Mouse (Mus musculus): Measurements from ENCODE around the gene 4833427G06Rik. TPM values are rescaled to one million over a fixed set of nuclear protein-coding genes. Genes with fewer than 3 reads are reported as not detected.

Gene 4833427G06Rik
- polyA plus RNA-seq, 1 experiment from 2014 or later = not detected

DNA sequence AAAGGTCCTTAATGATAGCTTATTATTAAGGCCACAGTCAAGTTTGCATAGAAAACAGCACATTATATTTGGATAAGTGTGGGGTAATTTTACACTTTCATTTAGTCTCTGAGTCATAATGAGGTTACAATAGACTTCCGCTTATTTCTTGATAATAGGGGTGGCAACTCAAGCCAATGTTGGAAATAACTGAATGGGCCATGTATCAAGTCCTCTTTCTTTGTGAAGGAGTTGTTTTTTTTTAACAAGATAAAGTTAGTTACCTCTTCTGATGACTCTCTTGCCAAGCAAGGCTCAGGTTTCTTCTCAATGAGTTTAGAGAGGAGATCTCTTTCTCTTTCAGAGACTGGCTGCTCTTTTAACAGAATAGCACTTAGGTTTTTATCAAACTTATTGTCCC is 36.4 kb upstream of the 4833427G06Rik start:
- Histone ChIP-seq H3K4me2 (no peak overlapping the region), H3K36me3 (ENCODE audit: insufficient read depth) (no peaks in the 10 kb centered on the region), H3K9ac (no peak overlapping the region), H3K4me3 (ENCODE audit: low read depth, low read length) (no peak overlapping the region), H3K27me3 (ENCODE audit: insufficient read depth, low read length) (no peaks in the 10 kb centered on the region), H3K9me3 (ENCODE audit: low read depth, low read length) (no peaks in the 10 kb centered on the region), H3K4me1 (ENCODE audit: insufficient read depth) (no peaks in the 10 kb centered on the region), H3K27ac (ENCODE audit: low read depth) (no peak overlapping the region)
- ATAC-seq (ENCODE audit: insufficient read depth) = no peak
- TF ChIP-seq CTCF (IDR thresholded peaks at IDR 0.05; ENCODE audit: low read depth) = no peak
- WGBS = 87% methylated on average over 1 of the region's 1 CpGs
- DNase-seq = no peak

DNA sequence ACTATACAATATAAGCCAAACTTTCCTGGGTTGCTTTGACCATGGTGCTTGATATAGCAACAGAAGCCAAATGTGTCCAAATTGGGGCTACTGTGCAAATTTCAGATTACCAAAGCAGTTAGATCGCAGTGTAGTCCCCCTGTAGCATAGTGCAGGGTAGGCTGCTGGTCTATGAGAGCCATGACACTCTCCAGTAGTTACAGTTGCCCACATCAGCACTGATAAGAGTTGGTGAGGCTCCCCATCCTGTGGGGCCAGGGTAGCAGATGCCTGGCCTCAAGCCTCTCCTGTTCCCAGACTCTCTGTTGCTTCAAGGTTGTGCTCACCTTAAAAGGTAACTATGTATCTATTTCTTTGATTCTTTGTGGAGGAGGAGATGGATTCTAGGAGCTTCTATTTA is 36.0 kb upstream of the 4833427G06Rik start:
- H3K36me3 ChIP-seq (ENCODE audit: insufficient read depth) = no peaks in the 10 kb centered on the region
- no peak for DNase-seq
- 85% methylated on average over 1 of the region's 1 CpGs for WGBS
- no peak overlapping the region for H3K4me2 ChIP-seq
- H3K27me3 ChIP-seq (ENCODE audit: insufficient read depth, low read length) = no peaks in the 10 kb centered on the region
- no peak overlapping the region for H3K4me3 ChIP-seq (ENCODE audit: low read depth, low read length)
- no peaks in the 10 kb centered on the region for H3K4me1 ChIP-seq (ENCODE audit: insufficient read depth)
- no peak overlapping the region for H3K9ac ChIP-seq
- TF ChIP-seq CTCF (IDR thresholded peaks at IDR 0.05; ENCODE audit: low read depth) = no peak
- H3K9me3 ChIP-seq (ENCODE audit: low read depth, low read length) = no peaks in the 10 kb centered on the region
- H3K27ac ChIP-seq (ENCODE audit: low read depth) = no peak overlapping the region
- no peak for ATAC-seq (ENCODE audit: insufficient read depth)

DNA sequence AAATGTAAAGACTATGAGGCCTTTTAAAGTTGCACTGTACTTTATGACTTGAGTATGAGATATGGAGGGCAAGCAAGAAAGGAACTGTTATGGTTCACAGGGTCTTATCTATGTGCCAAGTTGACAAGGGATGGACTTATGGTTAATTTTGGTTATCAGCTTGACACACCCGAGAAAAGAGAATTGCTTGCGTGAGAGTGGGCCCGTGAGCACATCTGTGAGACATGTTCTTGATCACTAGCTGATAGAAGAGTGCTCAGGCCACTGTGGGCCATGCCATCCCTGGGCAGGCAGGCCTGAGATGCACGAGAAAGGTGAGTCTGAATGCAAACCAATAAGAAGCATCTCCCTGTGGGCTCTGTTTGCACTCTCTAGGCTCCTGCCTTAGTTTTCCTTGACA is 35.6 kb upstream of the 4833427G06Rik start:
- Histone ChIP-seq H3K4me3 (ENCODE audit: low read depth, low read length) (no peak overlapping the region), H3K9me3 (ENCODE audit: low read depth, low read length) (no peaks in the 10 kb centered on the region), H3K27ac (ENCODE audit: low read depth) (no peak overlapping the region), H3K9ac (no peak overlapping the region), H3K27me3 (ENCODE audit: insufficient read depth, low read length) (no peaks in the 10 kb centered on the region), H3K36me3 (ENCODE audit: insufficient read depth) (no peaks in the 10 kb centered on the region), H3K4me1 (ENCODE audit: insufficient read depth) (no peaks in the 10 kb centered on the region), H3K4me2 (no peak overlapping the region)
- no peak for TF ChIP-seq CTCF (IDR thresholded peaks at IDR 0.05; ENCODE audit: low read depth)
- WGBS = 73% methylated on average over 4 of the region's 4 CpGs
- DNase-seq (no peak), ATAC-seq (ENCODE audit: insufficient read depth) (no peak)

DNA sequence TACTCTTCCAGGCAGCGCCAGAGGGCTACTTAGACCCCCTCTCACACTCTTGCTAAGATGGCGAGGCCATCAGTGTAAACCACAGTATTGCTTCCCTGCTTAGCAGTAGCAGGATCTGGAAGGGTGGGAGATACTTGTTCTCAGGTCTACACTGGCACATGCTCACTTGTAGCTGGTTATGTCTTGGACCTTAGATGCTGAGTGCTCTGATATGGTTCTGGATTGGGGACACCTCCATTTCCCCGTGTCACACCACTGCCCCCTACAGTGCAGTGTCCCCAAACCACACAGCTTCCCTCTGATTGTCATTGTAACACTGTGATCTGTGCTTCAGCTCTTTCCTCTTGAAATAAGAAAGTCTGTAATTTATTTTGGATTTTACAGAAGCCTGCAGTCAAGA is 35.1 kb upstream of the 4833427G06Rik start:
- DNase-seq = peak; percentile 54
- H3K27ac ChIP-seq (ENCODE audit: low read depth) = no peak overlapping the region
- no peak overlapping the region for H3K9ac ChIP-seq
- TF ChIP-seq CTCF (IDR thresholded peaks at IDR 0.05; ENCODE audit: low read depth) = peak; percentile 74
- ATAC-seq (ENCODE audit: insufficient read depth) = no peak
- no peaks in the 10 kb centered on the region for H3K9me3 ChIP-seq (ENCODE audit: low read depth, low read length)
- no peak overlapping the region for H3K4me3 ChIP-seq (ENCODE audit: low read depth, low read length)
- 63% methylated on average over 3 of the region's 3 CpGs for WGBS
- no peaks in the 10 kb centered on the region for H3K27me3 ChIP-seq (ENCODE audit: insufficient read depth, low read length)
- H3K36me3 ChIP-seq (ENCODE audit: insufficient read depth) = no peaks in the 10 kb centered on the region
- no peaks in the 10 kb centered on the region for H3K4me1 ChIP-seq (ENCODE audit: insufficient read depth)
- no peak overlapping the region for H3K4me2 ChIP-seq

DNA sequence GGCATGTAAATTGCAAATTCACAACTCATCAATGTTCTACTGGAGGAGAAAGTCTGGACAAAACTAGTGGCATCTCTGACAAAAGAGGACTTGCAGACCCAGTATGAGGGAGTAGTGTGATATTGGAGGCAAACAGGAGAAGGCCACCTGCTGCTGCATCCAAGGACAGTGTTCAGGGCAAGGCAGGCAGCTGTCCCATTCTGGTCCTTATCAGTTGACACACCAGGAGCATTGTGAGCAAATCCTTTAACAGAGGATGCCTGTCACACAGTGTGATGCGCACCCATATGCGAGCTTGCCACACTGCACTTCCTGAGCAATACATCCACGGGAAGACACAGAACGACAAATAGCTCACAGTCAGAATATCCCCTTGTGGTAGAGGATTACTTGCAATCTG is 12.9 kb upstream of the 4833427G06Rik start:
- Histone ChIP-seq H3K4me2 (no peak overlapping the region), H3K27me3 (ENCODE audit: insufficient read depth, low read length) (no peaks in the 10 kb centered on the region), H3K36me3 (ENCODE audit: insufficient read depth) (no peaks in the 10 kb centered on the region), H3K9me3 (ENCODE audit: low read depth, low read length) (no peaks in the 10 kb centered on the region), H3K4me3 (ENCODE audit: low read depth, low read length) (no peak overlapping the region), H3K27ac (ENCODE audit: low read depth) (no peak overlapping the region), H3K4me1 (ENCODE audit: insufficient read depth) (no peaks in the 10 kb centered on the region), H3K9ac (no peak overlapping the region)
- DNase-seq = no peak
- no peak for ATAC-seq (ENCODE audit: insufficient read depth)
- TF ChIP-seq CTCF (IDR thresholded peaks at IDR 0.05; ENCODE audit: low read depth) = no peak
- WGBS = 72% methylated on average over 4 of the region's 4 CpGs

DNA sequence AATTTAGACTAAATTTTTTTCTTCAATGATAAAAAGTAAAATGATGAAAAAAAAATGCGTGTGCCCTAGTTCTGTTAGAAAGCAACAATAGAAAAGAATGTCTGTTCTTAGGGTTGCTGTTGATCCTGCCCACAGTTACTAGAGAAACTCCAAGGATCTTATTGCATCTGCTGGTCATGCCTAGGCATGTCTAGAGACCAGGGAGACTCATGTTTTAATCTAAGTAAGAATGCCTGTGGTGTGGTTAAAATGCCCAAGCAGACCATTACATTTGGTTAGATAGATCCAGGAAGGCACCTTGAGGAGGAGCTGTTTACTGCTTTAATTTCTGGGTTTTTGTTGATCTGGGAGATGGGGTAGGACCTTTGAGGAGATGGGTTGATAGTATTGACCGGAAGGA is 3.9 kb upstream of the 4833427G06Rik start:
- no peak for ATAC-seq (ENCODE audit: insufficient read depth)

DNA sequence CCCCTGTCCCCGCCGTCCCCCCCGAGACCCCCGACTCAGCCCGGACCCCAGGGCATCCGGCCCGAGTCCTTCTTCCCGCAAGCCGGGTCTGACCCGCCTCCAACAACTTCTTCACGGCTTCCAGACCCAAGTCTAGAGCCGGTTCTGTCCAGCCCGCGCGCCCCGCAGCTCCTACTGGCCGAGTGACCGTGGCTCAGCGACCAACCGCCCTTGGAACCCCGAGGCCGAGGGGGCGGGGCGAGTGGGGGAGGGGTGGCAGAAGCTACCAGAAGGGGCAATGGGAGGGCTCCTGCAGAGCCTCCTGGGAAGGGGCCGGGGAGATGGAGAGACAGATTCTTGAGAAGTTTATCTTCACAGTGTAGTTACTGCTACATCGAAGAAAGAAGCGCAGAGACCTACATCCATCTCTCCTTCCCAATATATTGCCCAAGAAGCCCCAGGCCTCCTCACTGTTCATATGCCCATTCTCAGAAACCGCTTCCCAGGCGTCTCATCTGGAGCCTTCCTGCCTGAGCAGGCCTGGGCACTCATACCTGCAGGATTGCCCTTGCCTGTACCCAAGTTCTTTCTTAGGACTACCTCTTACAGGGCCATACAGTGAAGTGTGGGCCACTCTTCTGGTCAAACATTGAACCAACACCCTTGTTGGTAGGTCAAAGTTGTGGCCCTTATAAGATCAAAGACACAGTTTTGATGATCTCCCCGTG is 2.1 kb upstream of the 4833427G06Rik start:
- H3K9ac ChIP-seq = peak overlapping the region; percentile 66
- WGBS = 12% methylated on average over 30 of the region's 30 CpGs
- no peaks in the 10 kb centered on the region; the same call in 1 of the 2 replicates for H3K4me1 ChIP-seq (ENCODE audit: insufficient read depth)
- no peak overlapping the region for H3K27ac ChIP-seq (ENCODE audit: low read depth)
- peak; percentile 67 for DNase-seq
- no peak for TF ChIP-seq CTCF (IDR thresholded peaks at IDR 0.05; ENCODE audit: low read depth)
- H3K9me3 ChIP-seq (ENCODE audit: low read depth, low read length) = no peaks in the 10 kb centered on the region
- H3K4me2 ChIP-seq = peak overlapping the region; percentile 99
- ATAC-seq (ENCODE audit: insufficient read depth) = peak; percentile 73
- H3K36me3 ChIP-seq (ENCODE audit: insufficient read depth) = no peaks in the 10 kb centered on the region
- peak overlapping the region; percentile 56 for H3K4me3 ChIP-seq (ENCODE audit: low read depth, low read length)
- H3K27me3 ChIP-seq (ENCODE audit: insufficient read depth, low read length) = peaks cover 8% of the 10 kb centered on the region; the same call in 1 of the 2 replicates

More for the DNA sequence above, 3.9 kb upstream of the 4833427G06Rik start:
- Histone ChIP-seq H3K4me2 (no peak overlapping the region), H3K9me3 (ENCODE audit: low read depth, low read length) (no peaks in the 10 kb centered on the region), H3K4me1 (ENCODE audit: insufficient read depth) (no peaks in the 10 kb centered on the region; the same call in 1 of the 2 replicates), H3K27ac (ENCODE audit: low read depth) (no peak overlapping the region), H3K36me3 (ENCODE audit: insufficient read depth) (no peaks in the 10 kb centered on the region), H3K4me3 (ENCODE audit: low read depth, low read length) (no peak overlapping the region), H3K9ac (no peak overlapping the region), H3K27me3 (ENCODE audit: insufficient read depth, low read length) (peaks cover 8% of the 10 kb centered on the region; the same call in 1 of the 2 replicates)
- no peak for DNase-seq
- 63% methylated on average over 2 of the region's 2 CpGs for WGBS
- no peak for TF ChIP-seq CTCF (IDR thresholded peaks at IDR 0.05; ENCODE audit: low read depth)
